Mouse (Mus musculus): Measurements from ENCODE around the gene Rab11fip4. TPM values are rescaled to one million over a fixed set of nuclear protein-coding genes. Genes with fewer than 3 reads are reported as not detected.
A peak's percentile ranks its signal among the peaks of the same experiment; 100 is the strongest.

The Rab11fip4 gene
- polyA plus RNA-seq, 1 experiment from 2014 or later, result 0.77 TPM

DNA sequence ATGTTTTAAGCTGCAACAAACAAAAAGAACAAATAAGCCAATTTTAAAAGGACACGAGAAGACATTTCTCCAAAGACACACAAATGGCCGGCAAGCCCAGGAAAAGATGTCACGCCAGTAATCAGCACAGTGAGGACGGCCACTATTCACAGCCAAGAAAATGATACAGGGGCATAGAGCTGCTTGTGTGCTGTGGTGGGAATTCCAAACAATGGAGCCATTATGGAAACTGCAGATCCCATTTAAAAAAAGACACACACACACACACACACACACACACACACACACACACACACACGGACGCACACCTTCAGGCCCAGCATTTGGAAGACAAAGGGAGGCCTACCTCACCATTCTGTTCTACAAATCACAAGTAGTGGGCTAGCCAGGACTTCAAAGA, 111.1 kb downstream of the Rab11fip4 start:
- H3K9ac ChIP-seq, result no peak overlapping the region
- ATAC-seq (ENCODE audit: insufficient number of reproducible peaks, low FRiP score), result no peak
- no peak overlapping the region for H3K27ac ChIP-seq (ENCODE audit: poor library complexity, severe bottlenecking)
- H3K27me3 ChIP-seq (replicated peaks), result no peaks in the 10 kb centered on the region
- no peak overlapping the region for H3K4me3 ChIP-seq
- peaks cover 13% of the 10 kb centered on the region for H3K36me3 ChIP-seq
- H3K9me3 ChIP-seq (replicated peaks), result no peaks in the 10 kb centered on the region
- peaks cover 20% of the 10 kb centered on the region for H3K4me1 ChIP-seq (replicated peaks)
- 71% methylated on average over 6 of the region's 6 CpGs for WGBS
- H3K4me2 ChIP-seq, result peak overlapping the region; percentile 83

DNA sequence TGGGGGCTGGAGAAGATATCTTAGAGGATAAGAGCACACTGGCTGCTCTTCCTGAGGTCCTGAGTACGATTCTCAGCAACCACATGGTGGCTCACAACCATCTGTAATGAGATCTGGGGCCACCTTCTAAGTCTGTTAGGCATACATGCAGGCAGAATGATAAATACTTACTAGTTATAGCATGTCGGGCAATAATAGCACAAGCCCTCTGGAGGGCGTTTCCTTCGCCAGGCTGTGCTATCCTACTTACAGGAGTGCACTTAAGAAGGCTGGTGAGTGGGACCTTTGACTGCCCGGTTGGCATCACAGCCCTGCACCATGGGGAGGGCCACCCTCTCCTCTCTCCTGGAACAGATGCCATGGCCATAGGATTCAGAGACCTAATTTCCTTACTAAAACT, 112.4 kb downstream of the Rab11fip4 start:
- Histone ChIP-seq H3K9ac (peak overlapping the region; percentile 88; the same call in 1 of the 2 replicates), H3K4me3 (peak overlapping the region; percentile 72), H3K4me2 (peak overlapping the region; percentile 83), H3K36me3 (peaks cover 13% of the 10 kb centered on the region), H3K27ac (ENCODE audit: poor library complexity, severe bottlenecking) (peak overlapping the region; percentile 97), H3K27me3 (replicated peaks) (no peaks in the 10 kb centered on the region), H3K4me1 (replicated peaks) (peaks cover 20% of the 10 kb centered on the region), H3K9me3 (replicated peaks) (no peaks in the 10 kb centered on the region)
- no peak for ATAC-seq (ENCODE audit: insufficient number of reproducible peaks, low FRiP score)
- WGBS, result 6% methylated on average over 5 of the region's 5 CpGs

DNA sequence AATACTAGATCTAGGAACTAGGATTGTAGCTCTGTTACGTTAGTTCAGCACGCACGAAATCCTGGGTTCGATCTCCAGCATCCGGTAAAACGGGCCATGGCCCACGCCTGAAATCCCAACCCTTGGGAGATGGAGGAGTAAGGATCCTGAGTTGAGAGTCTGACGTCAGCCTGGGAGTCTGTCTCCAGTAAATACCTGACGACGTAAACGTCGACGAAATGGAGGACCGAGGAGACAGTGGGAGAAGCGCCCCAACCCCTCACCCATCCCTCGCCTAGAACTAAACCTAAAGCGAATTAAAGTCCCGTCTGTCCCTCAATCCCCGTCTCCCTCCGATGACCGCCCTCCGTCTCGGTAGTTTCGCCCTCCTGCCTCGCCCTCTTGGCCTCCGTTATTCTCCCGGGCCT, 112.9 kb downstream of the Rab11fip4 start:
- under 1% methylated on average over 27 of the region's 27 CpGs for WGBS
- H3K27ac ChIP-seq (ENCODE audit: poor library complexity, severe bottlenecking), result peak overlapping the region; percentile 97
- ATAC-seq (ENCODE audit: insufficient number of reproducible peaks, low FRiP score), result peak; percentile 56

DNA sequence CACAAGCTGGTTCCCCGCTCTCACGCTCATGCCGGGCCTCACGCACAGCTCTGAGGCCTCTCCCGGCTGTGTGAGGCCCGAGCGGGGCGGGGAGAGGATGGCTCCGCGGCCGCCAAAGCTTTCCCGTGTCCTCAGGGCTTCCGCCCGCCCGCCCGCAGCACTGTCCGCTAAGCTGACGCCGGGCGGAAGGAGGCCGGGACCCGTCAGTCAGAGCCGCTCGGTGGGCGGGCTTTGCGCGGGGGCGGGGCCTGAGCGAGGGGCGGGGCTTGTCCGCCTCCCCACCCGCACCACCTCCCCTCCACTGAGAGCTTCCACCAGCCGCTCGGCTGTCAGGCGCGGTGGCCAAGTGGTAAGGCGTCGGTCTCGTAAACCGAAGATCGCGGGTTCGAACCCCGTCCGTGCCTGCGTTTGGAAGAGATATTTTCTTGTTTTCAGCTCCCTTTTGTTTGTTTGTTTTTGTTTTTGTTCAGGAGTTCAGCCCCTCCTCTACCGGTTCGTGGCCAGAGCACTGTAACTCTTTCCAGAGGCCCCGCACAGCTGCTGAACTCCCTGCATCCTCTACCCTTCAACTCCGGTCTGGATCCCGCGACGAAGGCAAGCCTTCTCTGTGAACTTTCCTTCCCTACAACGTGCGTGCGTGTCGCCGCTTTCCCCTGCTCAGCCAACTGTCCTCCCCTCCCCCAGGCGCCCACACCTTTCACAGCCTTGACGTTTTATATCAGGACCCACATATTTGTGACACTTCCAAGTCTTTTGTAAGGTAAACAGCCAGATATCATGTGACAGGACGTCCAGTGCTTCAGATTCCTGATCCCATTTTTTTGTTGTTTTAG, 113.5 kb downstream of the Rab11fip4 start:
- peak overlapping the region; percentile 97 for H3K27ac ChIP-seq (ENCODE audit: poor library complexity, severe bottlenecking)
- peak overlapping the region; percentile 72 for H3K4me3 ChIP-seq
- H3K36me3 ChIP-seq, result peaks cover 13% of the 10 kb centered on the region
- peak overlapping the region; percentile 88 for H3K9ac ChIP-seq
- no peaks in the 10 kb centered on the region for H3K9me3 ChIP-seq (replicated peaks)
- H3K4me1 ChIP-seq (replicated peaks), result peaks cover 20% of the 10 kb centered on the region
- WGBS, result under 1% methylated on average over 61 of the region's 61 CpGs
- H3K4me2 ChIP-seq, result peak overlapping the region; percentile 83
- peaks cover 7% of the 10 kb centered on the region for H3K27me3 ChIP-seq (replicated peaks)
- ATAC-seq (ENCODE audit: insufficient number of reproducible peaks, low FRiP score), result peak; percentile 97

More for the DNA sequence above, 112.9 kb downstream of the Rab11fip4 start:
- peaks cover 20% of the 10 kb centered on the region for H3K4me1 ChIP-seq (replicated peaks)
- peak overlapping the region; percentile 72 for H3K4me3 ChIP-seq
- H3K27me3 ChIP-seq (replicated peaks), result peaks cover 2% of the 10 kb centered on the region
- H3K9ac ChIP-seq, result peak overlapping the region; percentile 88
- H3K9me3 ChIP-seq (replicated peaks), result no peaks in the 10 kb centered on the region
- H3K4me2 ChIP-seq, result peak overlapping the region; percentile 83
- H3K36me3 ChIP-seq, result peaks cover 13% of the 10 kb centered on the region

DNA sequence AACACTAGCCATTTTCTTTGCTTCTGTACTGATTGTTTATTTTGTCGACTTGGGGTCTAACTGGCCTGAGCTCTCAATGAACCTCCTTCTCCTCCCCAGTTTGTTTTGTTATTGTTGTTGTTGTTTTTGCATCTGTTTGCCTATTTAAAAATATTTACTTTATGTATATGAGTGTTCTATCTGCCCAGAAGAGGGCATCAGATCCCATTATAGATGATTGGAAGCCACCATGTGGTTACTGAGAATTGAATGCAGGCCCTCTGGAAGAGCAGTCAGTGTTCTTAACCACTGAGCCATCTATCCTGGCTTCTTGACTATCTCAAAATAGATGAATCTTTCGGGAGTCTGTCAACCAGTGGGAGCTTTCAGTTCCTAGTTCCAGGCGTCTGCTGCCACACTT, 116.1 kb downstream of the Rab11fip4 start:
- WGBS, result 77% methylated on average over 3 of the region's 3 CpGs
- no peak for ATAC-seq (ENCODE audit: insufficient number of reproducible peaks, low FRiP score)
- Histone ChIP-seq H3K27me3 (replicated peaks) (peaks cover 26% of the 10 kb centered on the region), H3K36me3 (no peaks in the 10 kb centered on the region), H3K9ac (no peak overlapping the region), H3K4me3 (no peak overlapping the region), H3K4me1 (replicated peaks) (peaks cover 27% of the 10 kb centered on the region), H3K9me3 (replicated peaks) (no peaks in the 10 kb centered on the region), H3K4me2 (no peak overlapping the region), H3K27ac (ENCODE audit: poor library complexity, severe bottlenecking) (no peak overlapping the region)

DNA sequence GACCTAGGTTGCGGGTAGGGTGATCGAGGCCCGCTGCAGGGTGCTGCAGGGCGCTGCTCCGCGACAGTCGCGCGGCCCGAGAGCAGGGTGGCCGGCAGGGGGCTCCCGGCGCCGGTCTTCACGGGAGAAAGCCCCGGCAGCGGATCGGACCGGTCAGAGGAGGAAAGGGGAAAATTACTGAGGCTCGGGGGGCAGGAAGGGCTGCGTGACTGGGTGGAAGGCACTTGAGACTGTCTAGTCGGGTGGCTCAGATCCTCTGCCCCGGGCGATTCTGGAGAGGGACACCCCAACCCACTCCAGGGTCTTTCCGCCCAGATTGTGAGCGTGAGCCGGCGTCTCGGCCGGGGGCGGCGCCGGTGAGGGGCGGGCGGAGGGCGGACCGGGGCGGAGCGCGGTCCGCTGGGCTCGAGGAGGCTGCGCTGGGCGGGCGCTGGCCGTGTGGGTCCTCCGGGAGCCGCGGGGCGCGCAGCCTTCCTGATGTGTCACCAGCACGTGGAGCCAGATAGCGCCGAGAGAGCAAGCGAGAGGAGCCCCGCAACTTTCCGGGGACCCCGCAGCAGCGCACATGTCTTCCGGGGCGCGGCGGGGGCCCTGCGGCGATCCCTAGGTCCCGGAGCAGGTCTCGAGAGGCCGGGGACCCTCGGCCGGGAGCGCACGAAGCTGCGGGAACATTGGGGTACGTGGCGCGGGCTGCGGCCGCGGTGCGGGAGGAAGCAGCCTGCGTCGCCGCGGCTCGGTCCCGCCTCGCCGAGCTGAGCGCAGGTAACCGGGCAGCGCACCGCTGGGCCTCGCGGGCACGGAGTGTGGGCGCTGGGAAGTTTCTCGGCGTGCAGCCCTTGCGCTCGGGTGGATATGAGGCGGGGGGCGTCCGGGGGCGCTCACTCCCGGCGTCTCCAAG, 120.1 kb downstream of the Rab11fip4 start:
- H3K9me3 ChIP-seq (replicated peaks), result no peaks in the 10 kb centered on the region
- under 1% methylated on average over 89 of the region's 106 CpGs for WGBS
- peak overlapping the region; percentile 76 for H3K9ac ChIP-seq
- no peaks in the 10 kb centered on the region for H3K36me3 ChIP-seq
- peak; percentile 89 for ATAC-seq (ENCODE audit: insufficient number of reproducible peaks, low FRiP score)
- H3K27ac ChIP-seq (ENCODE audit: poor library complexity, severe bottlenecking), result no peak overlapping the region
- H3K4me3 ChIP-seq, result peak overlapping the region; percentile 60
- peaks cover 47% of the 10 kb centered on the region for H3K27me3 ChIP-seq (replicated peaks)
- peak overlapping the region; percentile 97 for H3K4me2 ChIP-seq
- peaks cover 21% of the 10 kb centered on the region for H3K4me1 ChIP-seq (replicated peaks)

DNA sequence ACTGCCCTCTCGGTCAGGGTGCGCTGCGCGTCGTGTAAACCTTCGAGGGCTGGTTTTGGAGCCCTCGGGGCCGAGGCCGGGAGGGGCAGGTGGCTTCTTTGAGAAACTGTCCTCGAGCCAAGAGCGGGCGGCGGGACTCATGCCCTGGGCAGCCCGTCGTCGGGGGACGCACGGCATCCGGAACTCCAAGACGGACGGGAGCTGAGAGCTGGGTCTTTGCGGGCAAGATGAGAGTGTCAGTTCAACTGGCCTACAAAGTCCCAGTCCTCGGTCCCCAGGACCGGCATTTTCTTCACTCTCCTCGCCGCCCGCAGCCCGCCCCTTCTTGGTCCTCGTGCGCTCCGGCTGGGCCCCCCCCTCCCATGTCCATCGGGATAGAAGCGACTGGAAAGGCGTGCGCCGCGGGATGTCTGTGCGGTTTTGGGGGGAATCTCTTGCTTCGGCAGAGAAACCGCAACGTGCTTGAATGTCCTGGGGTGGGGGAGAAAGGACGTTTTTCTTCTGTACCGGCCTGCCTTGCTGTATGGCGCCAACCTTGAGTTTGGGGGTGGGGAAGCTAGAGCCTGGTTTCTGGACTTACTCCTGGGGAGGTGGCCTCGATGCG, 120.9 kb downstream of the Rab11fip4 start:
- Histone ChIP-seq H3K4me1 (replicated peaks) (peaks cover 23% of the 10 kb centered on the region), H3K4me3 (peak overlapping the region; percentile 60), H3K9me3 (replicated peaks) (no peaks in the 10 kb centered on the region), H3K4me2 (peak overlapping the region; percentile 97), H3K9ac (peak overlapping the region; percentile 76), H3K27ac (ENCODE audit: poor library complexity, severe bottlenecking) (no peak overlapping the region), H3K36me3 (no peaks in the 10 kb centered on the region), H3K27me3 (replicated peaks) (peaks cover 47% of the 10 kb centered on the region)
- 2% methylated on average over 44 of the region's 46 CpGs for WGBS
- ATAC-seq (ENCODE audit: insufficient number of reproducible peaks, low FRiP score), result 0 out of 2 replicates have a peak, but pooled peaks have one; percentile 29

DNA sequence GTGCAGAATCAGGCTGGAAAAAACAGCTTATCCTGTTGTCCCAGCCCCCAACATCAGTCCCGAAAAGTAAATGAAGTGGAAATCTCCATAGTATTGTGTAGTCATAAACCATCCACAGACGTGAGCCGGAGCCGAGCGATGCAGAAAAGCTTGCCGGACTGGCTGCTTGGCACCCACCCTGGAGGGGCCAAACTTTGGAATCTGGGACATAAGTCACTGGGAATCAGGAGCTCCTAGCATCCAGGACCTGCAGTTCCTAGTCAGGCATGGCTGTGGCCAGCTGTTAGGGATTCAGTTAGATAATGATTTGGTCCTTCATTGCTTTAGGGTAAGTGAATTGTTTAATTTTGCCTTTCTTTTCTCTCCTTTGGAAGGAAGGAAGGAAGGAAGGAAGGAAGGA, 122.2 kb downstream of the Rab11fip4 start:
- WGBS, result 79% methylated on average over 6 of the region's 6 CpGs
- no peak overlapping the region for H3K27ac ChIP-seq (ENCODE audit: poor library complexity, severe bottlenecking)
- H3K9ac ChIP-seq, result no peak overlapping the region
- H3K4me2 ChIP-seq, result no peak overlapping the region
- peaks cover 47% of the 10 kb centered on the region for H3K27me3 ChIP-seq (replicated peaks)
- H3K4me3 ChIP-seq, result no peak overlapping the region
- H3K4me1 ChIP-seq (replicated peaks), result peaks cover 36% of the 10 kb centered on the region
- H3K36me3 ChIP-seq, result no peaks in the 10 kb centered on the region
- ATAC-seq (ENCODE audit: insufficient number of reproducible peaks, low FRiP score), result no peak
- H3K9me3 ChIP-seq (replicated peaks), result no peaks in the 10 kb centered on the region

DNA sequence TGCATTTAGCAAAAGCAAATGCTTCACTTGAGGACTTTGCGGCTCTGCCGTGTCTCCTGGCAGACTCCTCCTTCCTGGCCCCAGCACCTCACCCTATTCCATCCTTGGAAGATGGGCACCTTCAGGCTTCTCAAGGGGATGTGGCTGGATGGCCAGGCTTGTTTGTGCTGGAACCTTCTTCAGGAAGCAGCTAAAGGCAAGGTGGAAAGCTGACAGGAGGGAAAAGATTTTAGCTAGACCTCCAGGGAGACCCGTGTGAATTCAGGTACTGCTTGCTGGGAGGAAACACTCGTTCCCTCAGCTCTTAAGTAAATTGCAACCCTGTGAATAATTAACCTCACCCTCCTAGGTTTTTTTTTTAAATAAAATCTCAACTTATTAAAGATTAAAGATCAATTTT, 122.7 kb downstream of the Rab11fip4 start:
- H3K9ac ChIP-seq, result no peak overlapping the region
- H3K4me1 ChIP-seq (replicated peaks), result peaks cover 36% of the 10 kb centered on the region
- no peaks in the 10 kb centered on the region for H3K9me3 ChIP-seq (replicated peaks)
- no peak for ATAC-seq (ENCODE audit: insufficient number of reproducible peaks, low FRiP score)
- H3K27me3 ChIP-seq (replicated peaks), result peaks cover 47% of the 10 kb centered on the region
- H3K27ac ChIP-seq (ENCODE audit: poor library complexity, severe bottlenecking), result no peak overlapping the region
- no peak overlapping the region for H3K4me2 ChIP-seq
- H3K36me3 ChIP-seq, result no peaks in the 10 kb centered on the region
- 73% methylated on average over 4 of the region's 4 CpGs for WGBS
- no peak overlapping the region for H3K4me3 ChIP-seq

DNA sequence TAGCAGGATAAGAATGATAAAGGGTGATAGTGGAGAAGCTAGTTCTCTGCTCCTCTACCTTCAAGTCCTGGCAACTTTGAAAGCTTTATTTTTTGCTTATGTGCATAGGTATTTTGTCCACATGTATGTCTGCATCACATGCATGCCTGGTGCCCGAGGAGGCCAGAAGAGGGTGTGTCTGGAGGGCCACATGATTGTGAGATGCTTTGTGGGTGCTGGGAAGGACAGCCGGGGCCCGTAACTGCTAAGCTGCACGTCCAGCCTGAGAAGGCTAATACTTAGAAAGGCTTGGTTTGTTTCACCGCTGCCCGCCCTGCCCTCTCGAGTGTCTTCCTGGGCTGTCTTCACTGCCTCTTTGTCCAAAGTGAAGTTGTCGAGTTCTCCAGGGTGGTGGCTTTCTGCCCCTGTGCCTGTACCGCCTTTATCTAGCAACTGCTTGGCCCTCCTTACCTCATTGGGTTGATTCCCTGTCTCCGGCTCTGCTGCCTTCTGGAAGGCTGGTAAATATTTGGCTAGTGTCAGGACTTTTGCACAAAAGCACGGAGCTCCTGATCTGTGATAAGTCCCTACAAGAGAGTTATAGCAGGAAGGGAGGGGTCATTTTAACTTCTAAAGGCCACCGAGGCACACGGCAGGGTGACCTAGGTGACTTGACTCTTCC, 123.2 kb downstream of the Rab11fip4 start:
- WGBS, result 56% methylated on average over 13 of the region's 13 CpGs
- ATAC-seq (ENCODE audit: insufficient number of reproducible peaks, low FRiP score), result no peak
- Histone ChIP-seq H3K36me3 (no peaks in the 10 kb centered on the region), H3K9ac (no peak overlapping the region; the same call in 1 of the 2 replicates), H3K4me2 (no peak overlapping the region), H3K27me3 (replicated peaks) (peaks cover 41% of the 10 kb centered on the region), H3K4me1 (replicated peaks) (peaks cover 36% of the 10 kb centered on the region), H3K9me3 (replicated peaks) (no peaks in the 10 kb centered on the region), H3K4me3 (no peak overlapping the region), H3K27ac (ENCODE audit: poor library complexity, severe bottlenecking) (no peak overlapping the region)

Measured in heart, embryonic 12.5 days (tissue).